Mouse (Mus musculus) gastrocnemius, postnatal 36 days (tissue): ENCODE data around the gene Zbtb6. TPM values are rescaled to one million over a fixed set of nuclear protein-coding genes. Genes with fewer than 3 reads are reported as not detected.

Source experiments
- DNase-seq, 2 experiments: peaks; one replicate each; pipeline ENCODE4 v3.0.0; 2022
- intact Hi-C: fragments of 180-260 bp; cut with DNase I; formaldehyde crosslinking; loops from one replicate; pipeline ENCODE4 v1.15.1; 2025
- long read RNA-seq, 2 experiments: library from polyadenylated mRNA; stranded (forward); transcript quantifications; one replicate each; pipeline ENCODE4 v2.0.0; 2021
- total RNA-seq, 2 experiments: library from RNA; stranded (reverse); gene quantifications; 2 replicates each; pipeline ENCODE4 v1.2.3; 2021

Zbtb6 gene
- 1 to 10 TPM; 2.5 to 3.0 TPM for total RNA-seq
- long read RNA-seq, experiment 1, partial matches to known transcripts, result 0 of 1 reads
- long read RNA-seq, experiment 1, other reads (novel, unspliced or antisense), result 1 of 1 reads
- long read RNA-seq, experiment 2, partial matches to known transcripts, result 0 of 1 reads
- long read RNA-seq, experiment 2, other reads (novel, unspliced or antisense), result 1 of 1 reads

GRCm38 (mm10) chr2:37442611-37443591, at the start of gene Zbtb6, which contains the start of the genes Zbtb26 and Rabgap1:
TSS of gene Zbtb6 (minus strand) at chr2:37443171.
TSS of gene Zbtb26 (minus strand) at chr2:37443135.
TSS of gene Rabgap1 (plus strand) at chr2:37443279.
- intact Hi-C loops, result no loop called here
- DNase-seq, result peak; percentile 90 to 93

GRCm38 (mm10) chr2:37488956-37489355, 46.0 kb upstream of the Zbtb6 start:
- intact Hi-C loops, result no loop called here
- no peak for DNase-seq

- intact Hi-C loops, result no loop called here
- DNase-seq, result no peak
Measured at GRCm38 (mm10) chr2:37486408-37486807, 43.4 kb upstream of the Zbtb6 start.

GRCm38 (mm10) chr2:37485370-37485769, 42.4 kb upstream of the Zbtb6 start:
- no peak for DNase-seq
- intact Hi-C loops, result loop anchor here (2.0 kb wide), 1 partner anchor 105 kb away; no protein-coding TSS in a partner anchor

GRCm38 (mm10) chr2:37484165-37484564, 41.2 kb upstream of the Zbtb6 start:
- intact Hi-C loops, result loop anchor here (2.0 to 5.0 kb wide), 2 partner anchors 82 to 103 kb away; no protein-coding TSS in a partner anchor
- no peak for DNase-seq

GRCm38 (mm10) chr2:37480039-37480438, 37.1 kb upstream of the Zbtb6 start:
- intact Hi-C loops, result loop anchor here (5.0 kb wide), 1 partner anchor 78 kb away; no protein-coding TSS in a partner anchor
- DNase-seq, result no peak

GRCm38 (mm10) chr2:37479559-37479958, 36.6 kb upstream of the Zbtb6 start:
- intact Hi-C loops, result no loop called here

GRCm38 (mm10) chr2:37466266-37466665, 23.3 kb upstream of the Zbtb6 start:
- intact Hi-C loops, result no loop called here
- no peak for DNase-seq

More at GRCm38 (mm10) chr2:37479559-37479958, 36.6 kb upstream of the Zbtb6 start:
- DNase-seq, result no peak

GRCm38 (mm10) chr2:37460707-37461106, 17.7 kb upstream of the Zbtb6 start:
- no peak for DNase-seq
- intact Hi-C loops, result no loop called here

GRCm38 (mm10) chr2:37452376-37452760, 9.4 kb upstream of the Zbtb6 start:
- intact Hi-C loops, result no loop called here
- DNase-seq, result no peak

- peak; percentile 88 to 93 for DNase-seq
- intact Hi-C loops, result no loop called here
Measured at GRCm38 (mm10) chr2:37451667-37452375, 8.8 kb upstream of the Zbtb6 start.

GRCm38 (mm10) chr2:37431609-37432008, 11.4 kb downstream of the Zbtb6 start:
- no peak for DNase-seq
- intact Hi-C loops, result no loop called here

GRCm38 (mm10) chr2:37430593-37431464, 12.1 kb downstream of the Zbtb6 start:
- intact Hi-C loops, result no loop called here

GRCm38 (mm10) chr2:37423671-37424070, 19.3 kb downstream of the Zbtb6 start:
- DNase-seq, result no peak
- intact Hi-C loops, result no loop called here

More at GRCm38 (mm10) chr2:37430593-37431464, 12.1 kb downstream of the Zbtb6 start:
- peak; percentile 56 to 67 for DNase-seq

GRCm38 (mm10) chr2:37422306-37423304, 20.4 kb downstream of the Zbtb6 start, which contains the start of gene Rc3h2:
TSS of gene Rc3h2 (minus strand) at chr2:37422903.
- intact Hi-C loops, result no loop called here
- peak; percentile 88 to 91 for DNase-seq

- intact Hi-C loops, result no loop called here
- DNase-seq, result no peak
Measured at GRCm38 (mm10) chr2:37421903-37422302, 21.1 kb downstream of the Zbtb6 start.

GRCm38 (mm10) chr2:37395539-37395938, 47.4 kb downstream of the Zbtb6 start:
- intact Hi-C loops, result no loop called here

GRCm38 (mm10) chr2:37382921-37383320, 60.0 kb downstream of the Zbtb6 start:
- no peak for DNase-seq
- intact Hi-C loops, result loop anchor here (10.0 kb wide), 1 partner anchor 392 kb away; the partner anchor contains the start of gene Crb2

More at GRCm38 (mm10) chr2:37395539-37395938, 47.4 kb downstream of the Zbtb6 start:
- DNase-seq, result no peak
